Mouse (Mus musculus) kidney, adult 2 months (tissue): ENCODE measurements around the gene Mmel1. TPM values are rescaled to one million over a fixed set of nuclear protein-coding genes. Genes with fewer than 3 reads are reported as not detected.

Experiments used
- DNase-seq: peaks from one replicate; pipeline ENCODE4 v3.0.0; 2021
- H3K27ac ChIP-seq: fragments of 200-500 bp; 2 replicates; pipeline ENCODE4 v1.5.1; 2012; ENCODE audit warnings: low read depth, low read length, control low read depth, inconsistent platforms; ENCODE audit not compliant: insufficient read depth
- H3K27me3 ChIP-seq: fragments of 200-500 bp; replicated peaks from 2 replicates; pipeline ENCODE4 v1.6.1; 2012; ENCODE audit warnings: mild to moderate bottlenecking, moderate library complexity, low read length, inconsistent platforms; ENCODE audit not compliant: control insufficient read depth, insufficient read depth
- H3K36me3 ChIP-seq: fragments of 200-500 bp; 2 replicates; pipeline ENCODE4 v1.6.1; 2012; ENCODE audit warnings: mild to moderate bottlenecking, moderate library complexity, low read length, inconsistent platforms; ENCODE audit not compliant: control insufficient read depth, insufficient read depth
- H3K4me1 ChIP-seq: fragments of 200-500 bp; 2 replicates; pipeline ENCODE4 v1.6.1; 2011; ENCODE audit warnings: low read length; ENCODE audit not compliant: control insufficient read depth, insufficient read depth
- H3K4me3 ChIP-seq: fragments of 200-500 bp; 2 replicates; pipeline ENCODE4 v1.5.1; 2011; ENCODE audit warnings: mild to moderate bottlenecking, low read depth, low read length, control low read depth; ENCODE audit not compliant: insufficient read depth
- CTCF ChIP-seq: fragments of 200-500 bp; conservative IDR thresholded peaks from 2 replicates; pipeline ENCODE4 v1.5.1; 2011; ENCODE audit warnings: low read depth, mild to moderate bottlenecking, control low read depth, low read length, moderate library complexity, mixed read lengths; ENCODE audit not compliant: insufficient read depth, insufficient read length
- POLR2A ChIP-seq: fragments of 200-500 bp; IDR thresholded peaks from one replicate; pipeline ENCODE4 v1.6.1; 2011; ENCODE audit warnings: low read depth, low read length, control low read depth
- WGBS: fragments of 180-500 bp; shearing (Covaris S2); methylation state at CpG from one replicate; pipeline ENCODE4 v1.1.7; 2018; 5-methylcytosine and 5-hydroxymethylcytosine counted together
- polyA plus RNA-seq: library from polyadenylated mRNA; depleted of rRNA; stranded (reverse); fragments of >200 nt; gene quantifications from 2 replicates; pipeline ENCODE4 v1.2.3, GENCODE M21; 2012

Mmel1 gene
- polyA plus RNA-seq, 1 experiment, result 0.03 TPM

DNA sequence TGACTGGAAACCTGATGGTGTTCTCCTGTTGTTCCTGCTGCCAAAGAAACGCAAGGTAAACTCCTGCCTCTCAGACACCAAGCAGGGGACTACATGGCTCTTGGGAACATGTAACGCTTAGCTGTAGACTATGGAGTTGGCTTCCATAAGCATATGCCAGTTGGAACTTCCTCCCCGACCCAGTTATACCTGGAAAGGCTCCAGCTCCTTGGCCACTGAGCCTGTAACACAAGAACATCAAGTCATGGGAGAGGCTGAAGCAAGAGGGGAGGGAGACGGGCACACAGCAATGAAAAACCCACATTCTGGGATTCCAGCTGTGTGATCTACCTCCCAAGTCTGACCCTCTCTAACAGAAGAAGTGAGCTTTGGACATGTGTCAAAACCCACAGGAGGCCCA is 52.9 kb downstream of the Mmel1 start:
- no peaks in the 10 kb centered on the region for H3K27me3 ChIP-seq
- WGBS, result 82% methylated on average over 4 of the region's 4 CpGs
- TF ChIP-seq POLR2A (no peak), CTCF (no peak)
- no peak for DNase-seq
- no peak overlapping the region for H3K27ac ChIP-seq
- H3K4me1 ChIP-seq, result no peaks in the 10 kb centered on the region
- H3K4me3 ChIP-seq, result no peak overlapping the region
- no peaks in the 10 kb centered on the region for H3K36me3 ChIP-seq

DNA sequence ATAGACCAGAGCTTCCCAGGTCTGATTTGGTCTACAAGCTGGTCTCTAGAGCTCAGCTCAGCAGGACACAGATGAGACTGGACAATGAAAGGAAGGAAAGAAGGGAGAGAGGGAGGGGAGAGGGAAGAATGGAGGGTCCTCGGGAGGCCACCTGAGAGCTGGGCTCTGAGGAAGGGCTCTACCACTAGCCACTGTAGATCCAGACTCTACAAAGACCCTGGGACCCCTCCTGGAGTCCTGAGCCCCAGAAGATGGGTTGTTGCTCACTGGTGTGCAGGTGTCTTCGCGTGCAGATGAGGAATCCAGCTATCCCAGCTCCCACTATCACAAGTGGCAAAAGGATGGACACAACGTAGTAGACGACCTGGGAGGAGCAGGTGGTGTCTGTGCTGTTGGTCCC is 53.5 kb downstream of the Mmel1 start:
- Histone ChIP-seq H3K27ac (no peak overlapping the region), H3K4me3 (no peak overlapping the region), H3K4me1 (no peaks in the 10 kb centered on the region), H3K27me3 (no peaks in the 10 kb centered on the region), H3K36me3 (no peaks in the 10 kb centered on the region)
- WGBS, result 85% methylated on average over 5 of the region's 5 CpGs
- no peak for DNase-seq
- no peak for TF ChIP-seq POLR2A
- no peak for TF ChIP-seq CTCF

DNA sequence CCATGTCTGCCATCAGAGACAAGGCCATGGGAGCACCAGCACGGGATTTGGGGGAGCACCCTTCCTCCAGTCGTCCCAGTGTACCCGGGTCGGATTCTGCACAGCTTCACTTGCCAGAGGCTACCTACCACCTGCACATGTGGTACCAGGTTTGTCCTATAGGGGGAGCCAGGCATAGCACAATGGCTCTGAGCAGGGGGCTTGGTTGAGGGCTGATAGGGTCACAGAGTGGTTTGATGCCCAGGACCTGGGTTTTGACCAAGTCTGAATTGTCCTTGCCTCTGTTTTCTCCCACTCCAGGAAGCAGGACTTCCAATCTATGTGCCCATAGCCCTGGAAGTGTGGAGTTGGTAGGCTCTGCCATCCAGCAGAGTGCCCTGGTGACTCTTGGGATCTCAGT is 56.0 kb downstream of the Mmel1 start:
- no peaks in the 10 kb centered on the region for H3K36me3 ChIP-seq
- no peak overlapping the region for H3K27ac ChIP-seq
- no peaks in the 10 kb centered on the region for H3K27me3 ChIP-seq
- WGBS, result 56% methylated on average over 4 of the region's 4 CpGs
- DNase-seq, result peak; percentile 23
- TF ChIP-seq CTCF (peak; percentile 49), POLR2A (no peak)
- H3K4me3 ChIP-seq, result no peak overlapping the region
- no peaks in the 10 kb centered on the region for H3K4me1 ChIP-seq

DNA sequence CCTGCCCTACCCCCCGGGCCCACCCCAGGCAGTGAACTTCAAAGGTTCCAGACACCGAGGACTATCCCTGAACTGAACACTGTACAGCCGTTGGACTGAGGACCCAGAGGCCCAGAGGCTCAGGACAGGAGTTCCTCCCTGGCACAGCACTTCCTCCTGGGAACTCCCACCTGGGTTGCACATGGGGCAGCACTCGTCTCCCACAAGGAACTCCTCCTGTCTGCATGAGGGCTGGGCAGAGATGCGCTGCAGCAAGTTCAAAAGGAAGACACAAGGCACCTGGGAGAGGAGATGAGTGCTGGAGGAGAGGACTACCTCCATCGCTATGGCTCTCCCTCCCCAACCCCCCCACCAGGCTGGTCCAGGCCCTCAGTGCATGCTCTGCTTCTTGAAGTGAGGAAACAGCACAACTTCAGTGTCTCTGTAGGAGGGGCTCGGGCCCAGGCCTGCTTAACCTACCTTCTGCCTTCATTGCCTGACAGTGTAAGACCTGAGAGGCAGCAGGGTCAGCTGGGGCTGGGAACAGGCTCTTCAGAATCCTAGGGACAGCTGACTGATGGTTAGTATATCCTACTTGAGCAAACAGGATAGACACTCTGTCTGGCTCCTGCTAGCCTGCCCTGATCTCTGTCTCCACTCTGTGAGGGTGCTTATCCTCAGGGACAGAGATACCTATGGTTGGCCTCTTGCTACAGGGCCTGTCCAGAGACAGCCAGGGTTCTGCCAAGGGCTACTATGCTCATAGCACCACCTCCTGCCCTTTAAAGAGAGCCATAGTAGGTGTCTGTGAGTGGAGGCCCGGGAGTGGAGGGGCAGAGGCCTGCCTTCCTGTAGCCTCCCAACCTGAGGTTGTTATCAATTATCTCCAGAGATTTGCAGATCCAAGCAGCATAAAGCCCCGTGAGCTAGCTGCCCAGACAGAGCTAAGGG is 57.8 kb downstream of the Mmel1 start:
- 63% methylated on average over 9 of the region's 9 CpGs for WGBS
- Histone ChIP-seq H3K27me3 (no peaks in the 10 kb centered on the region), H3K4me3 (peak overlapping the region; percentile 46), H3K4me1 (no peaks in the 10 kb centered on the region), H3K27ac (peak overlapping the region; percentile 66), H3K36me3 (no peaks in the 10 kb centered on the region)
- no peak for DNase-seq
- TF ChIP-seq CTCF (no peak), POLR2A (no peak)

DNA sequence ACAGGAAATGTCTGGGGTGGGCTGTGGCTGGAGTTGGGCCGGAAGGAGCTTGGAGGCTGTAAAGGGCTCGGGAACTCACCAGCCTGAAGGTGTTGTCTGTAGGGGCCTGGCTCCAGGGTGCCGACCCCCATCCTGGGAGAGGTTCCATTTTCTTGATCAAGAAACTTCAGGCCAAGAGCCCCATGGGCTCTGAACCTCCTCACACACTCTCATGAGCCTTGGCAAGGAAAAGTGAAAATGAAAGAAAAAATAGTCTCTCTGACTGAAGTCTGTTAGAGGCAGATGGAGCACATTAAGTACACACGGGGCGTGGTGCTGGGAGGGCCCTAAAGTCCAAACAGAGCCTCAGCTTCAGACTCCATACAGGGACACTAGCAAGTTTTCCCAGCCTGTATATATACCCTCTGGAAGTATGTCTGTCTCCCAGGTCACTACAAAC is 58.5 kb downstream of the Mmel1 start:
- Histone ChIP-seq H3K4me3 (peak overlapping the region; percentile 46), H3K27me3 (no peaks in the 10 kb centered on the region), H3K4me1 (no peaks in the 10 kb centered on the region), H3K36me3 (no peaks in the 10 kb centered on the region), H3K27ac (peak overlapping the region; percentile 66)
- TF ChIP-seq CTCF, result no peak
- no peak for TF ChIP-seq POLR2A
- DNase-seq, result peak; percentile 60
- WGBS, result 44% methylated on average over 5 of the region's 5 CpGs

DNA sequence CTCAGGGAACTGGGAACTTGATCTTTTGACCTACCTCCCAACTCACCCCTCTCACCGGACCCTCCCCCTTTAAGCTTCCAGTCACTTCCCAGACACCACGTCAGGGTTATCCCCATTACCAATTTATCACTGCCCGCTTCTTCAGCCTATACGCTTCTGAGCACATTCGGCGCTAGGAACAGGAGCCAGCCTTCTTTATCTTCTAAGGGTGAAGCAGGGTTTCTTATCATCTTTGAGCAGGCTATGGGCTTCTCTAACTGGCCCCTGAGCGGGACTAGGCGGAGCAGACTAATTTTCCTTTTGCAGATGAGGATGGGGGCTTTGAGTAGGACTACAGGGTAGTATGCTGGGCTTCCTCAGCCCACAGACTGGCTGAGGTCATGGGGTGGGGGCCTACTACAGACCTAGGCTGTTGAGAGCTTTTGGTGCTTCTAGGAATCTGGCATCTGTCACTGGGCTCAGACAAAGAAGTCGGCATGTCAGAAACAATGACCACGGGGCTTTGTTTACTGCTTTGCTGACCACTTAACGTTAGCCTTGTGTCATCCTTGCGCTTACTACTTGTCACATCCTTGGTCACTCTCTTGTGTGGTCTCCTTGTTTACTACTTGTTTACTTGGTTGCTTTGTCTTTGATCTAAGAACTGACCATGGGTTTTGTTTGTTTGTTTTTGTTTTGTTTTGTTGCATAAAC is 59.2 kb downstream of the Mmel1 start, which contains the start of gene Tnfrsf14:
Tnfrsf14 (minus strand) TSS at position 169 of the 693 bp plus-strand sequence.
- 55% methylated on average over 12 of the region's 12 CpGs for WGBS
- DNase-seq, result no peak
- Histone ChIP-seq H3K36me3 (no peaks in the 10 kb centered on the region), H3K4me1 (no peaks in the 10 kb centered on the region), H3K27me3 (no peaks in the 10 kb centered on the region), H3K27ac (peak within 1 kb of the TSS; percentile 66), H3K4me3 (peak within 1 kb of the TSS; percentile 46)
- no peak for TF ChIP-seq CTCF
- no peak for TF ChIP-seq POLR2A

DNA sequence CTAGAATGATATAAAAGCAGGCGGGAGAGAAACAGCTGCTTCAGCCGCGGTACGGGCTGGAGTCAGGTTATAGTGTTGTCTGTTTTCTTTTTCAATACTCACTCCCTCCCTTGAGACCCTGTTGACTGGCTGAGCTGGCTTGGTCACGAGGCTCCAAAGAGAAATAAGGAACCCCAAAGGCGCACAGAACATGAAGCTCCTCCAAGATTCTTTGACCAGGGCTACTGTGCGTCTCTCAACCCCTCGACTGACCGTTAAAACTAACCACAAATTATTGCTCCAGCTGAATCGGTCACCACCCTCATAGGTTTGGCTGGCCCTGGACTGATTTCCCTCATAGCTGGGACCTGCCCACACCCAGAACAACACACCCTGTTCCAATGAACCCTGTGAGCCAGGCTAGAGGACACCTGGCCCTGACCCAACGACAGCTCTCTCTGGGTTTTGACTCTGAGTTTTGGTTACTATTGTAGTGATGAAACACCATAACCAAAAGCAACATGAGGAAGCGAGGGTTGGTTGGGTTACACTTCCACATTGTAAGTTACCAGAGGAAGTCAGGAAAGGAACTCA is 59.8 kb downstream of the Mmel1 start:
- Histone ChIP-seq H3K4me1 (no peaks in the 10 kb centered on the region), H3K4me3 (no peak overlapping the region), H3K27me3 (no peaks in the 10 kb centered on the region), H3K27ac (no peak overlapping the region), H3K36me3 (no peaks in the 10 kb centered on the region)
- TF ChIP-seq CTCF (no peak), POLR2A (no peak)
- WGBS, result 66% methylated on average over 12 of the region's 12 CpGs
- peak; percentile 51 for DNase-seq
